Mouse (Mus musculus): Measurements from ENCODE around the gene Acad8. TPM values are rescaled to one million over a fixed set of nuclear protein-coding genes. Genes with fewer than 3 reads are reported as not detected.

Acad8 gene
- polyA plus RNA-seq, 1 experiment: 32.7 TPM

DNA sequence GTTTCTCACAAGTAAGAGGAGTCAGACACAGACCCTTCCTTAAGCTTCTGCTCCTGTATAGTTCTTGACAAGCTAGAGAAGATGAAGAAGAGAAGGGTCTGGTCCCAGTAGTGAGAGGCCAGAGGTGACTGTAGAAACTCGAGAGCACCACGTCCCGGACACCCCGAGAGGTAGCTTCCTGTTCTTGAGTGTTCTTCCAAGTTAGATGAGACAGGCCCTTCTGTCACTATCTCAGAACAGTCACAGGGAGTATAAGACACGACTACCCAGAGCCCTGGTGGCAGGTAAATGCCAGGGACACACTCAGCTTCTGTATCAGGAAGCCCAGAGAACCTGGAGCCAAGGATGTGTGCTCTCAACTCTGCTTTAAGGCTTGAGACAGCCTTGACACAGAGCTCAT is 9.9 kb upstream of the Acad8 start:
- H3K4me3 ChIP-seq (ENCODE audit: insufficient read depth, low read length): no peak overlapping the region
- TF ChIP-seq POLR2A (IDR thresholded peaks at IDR 0.05; ENCODE audit: borderline replicate concordance, low read depth, low read length) (no peak), CTCF (IDR thresholded peaks at IDR 0.05; ENCODE audit: low read depth, low read length) (no peak)
- H3K27ac ChIP-seq (ENCODE audit: insufficient read depth, low read depth, low read length): no peak overlapping the region
- no peaks in the 10 kb centered on the region for H3K4me1 ChIP-seq (ENCODE audit: control insufficient read depth, insufficient read depth, low read length)

DNA sequence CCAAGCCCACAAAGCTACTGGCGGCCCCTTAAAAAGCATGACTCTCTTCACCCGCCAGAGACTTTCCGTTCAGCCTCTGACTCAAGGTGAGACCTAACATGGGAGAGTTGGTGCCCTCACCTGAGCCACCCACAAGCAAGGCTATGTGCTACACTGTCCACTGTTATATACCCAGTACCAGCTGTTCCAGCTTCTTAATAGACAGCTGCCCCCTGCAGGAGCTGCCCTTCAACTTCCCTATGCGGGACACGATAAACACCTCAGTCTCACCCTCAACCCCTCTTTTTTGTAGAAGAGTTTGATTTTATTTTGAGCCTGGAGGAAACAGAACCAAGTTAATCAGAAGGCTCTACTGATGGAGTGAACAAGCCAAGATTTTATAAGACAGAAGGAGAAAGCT is 7.5 kb upstream of the Acad8 start:
- H3K27ac ChIP-seq (ENCODE audit: insufficient read depth, low read depth, low read length): no peak overlapping the region
- H3K4me1 ChIP-seq (ENCODE audit: control insufficient read depth, insufficient read depth, low read length): no peaks in the 10 kb centered on the region
- TF ChIP-seq CTCF (IDR thresholded peaks at IDR 0.05; ENCODE audit: low read depth, low read length): no peak
- no peak for TF ChIP-seq POLR2A (IDR thresholded peaks at IDR 0.05; ENCODE audit: borderline replicate concordance, low read depth, low read length)
- no peak overlapping the region for H3K4me3 ChIP-seq (ENCODE audit: insufficient read depth, low read length)

DNA sequence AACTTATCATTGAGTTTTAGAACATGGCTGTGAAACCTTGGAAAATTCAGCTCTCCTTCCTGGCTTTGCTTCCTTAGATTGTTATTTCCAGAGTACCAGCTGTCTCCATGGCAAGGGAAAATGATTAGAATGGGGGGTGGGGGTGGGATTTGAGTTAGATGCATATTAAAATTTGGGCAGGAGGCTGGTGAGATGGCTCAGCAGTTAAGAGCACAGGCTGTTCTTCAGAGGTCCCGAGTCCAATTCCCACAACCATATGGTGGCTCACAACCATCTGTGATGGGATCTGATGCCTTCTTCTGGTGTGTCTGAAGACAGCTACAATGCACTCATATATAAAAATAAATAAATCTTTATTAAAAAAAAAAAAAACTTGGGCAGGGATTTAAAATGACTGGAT is 6.6 kb upstream of the Acad8 start:
- peaks cover 4% of the 10 kb centered on the region for H3K4me1 ChIP-seq (ENCODE audit: control insufficient read depth, insufficient read depth, low read length)
- no peak overlapping the region for H3K27ac ChIP-seq (ENCODE audit: insufficient read depth, low read depth, low read length)
- H3K4me3 ChIP-seq (ENCODE audit: insufficient read depth, low read length): no peak overlapping the region
- TF ChIP-seq CTCF (IDR thresholded peaks at IDR 0.05; ENCODE audit: low read depth, low read length): no peak
- no peak for TF ChIP-seq POLR2A (IDR thresholded peaks at IDR 0.05; ENCODE audit: borderline replicate concordance, low read depth, low read length)

DNA sequence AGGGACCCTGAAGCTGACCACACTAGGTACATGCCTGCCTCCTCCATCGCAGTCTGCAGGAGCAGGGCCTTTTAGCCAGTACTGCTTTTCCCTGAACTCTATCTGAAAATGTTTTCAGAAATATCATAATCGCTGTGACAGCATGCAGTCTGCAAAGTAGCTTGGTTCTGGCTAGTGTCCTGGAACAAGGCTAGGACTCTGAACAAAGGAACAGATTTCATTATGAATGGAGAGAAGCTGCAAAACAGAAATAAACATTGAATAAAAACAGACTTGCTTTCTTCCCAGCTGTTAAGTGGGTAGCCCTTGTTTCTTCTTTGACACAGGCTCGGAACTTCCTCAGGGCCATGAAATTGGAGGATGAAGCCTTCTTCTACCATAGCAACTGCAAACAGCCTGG is 5.9 kb upstream of the Acad8 start:
- no peak overlapping the region for H3K4me3 ChIP-seq (ENCODE audit: insufficient read depth, low read length)
- peaks cover 9% of the 10 kb centered on the region for H3K4me1 ChIP-seq (ENCODE audit: control insufficient read depth, insufficient read depth, low read length)
- TF ChIP-seq CTCF (IDR thresholded peaks at IDR 0.05; ENCODE audit: low read depth, low read length) (no peak), POLR2A (IDR thresholded peaks at IDR 0.05; ENCODE audit: borderline replicate concordance, low read depth, low read length) (no peak)
- no peak overlapping the region for H3K27ac ChIP-seq (ENCODE audit: insufficient read depth, low read depth, low read length)

DNA sequence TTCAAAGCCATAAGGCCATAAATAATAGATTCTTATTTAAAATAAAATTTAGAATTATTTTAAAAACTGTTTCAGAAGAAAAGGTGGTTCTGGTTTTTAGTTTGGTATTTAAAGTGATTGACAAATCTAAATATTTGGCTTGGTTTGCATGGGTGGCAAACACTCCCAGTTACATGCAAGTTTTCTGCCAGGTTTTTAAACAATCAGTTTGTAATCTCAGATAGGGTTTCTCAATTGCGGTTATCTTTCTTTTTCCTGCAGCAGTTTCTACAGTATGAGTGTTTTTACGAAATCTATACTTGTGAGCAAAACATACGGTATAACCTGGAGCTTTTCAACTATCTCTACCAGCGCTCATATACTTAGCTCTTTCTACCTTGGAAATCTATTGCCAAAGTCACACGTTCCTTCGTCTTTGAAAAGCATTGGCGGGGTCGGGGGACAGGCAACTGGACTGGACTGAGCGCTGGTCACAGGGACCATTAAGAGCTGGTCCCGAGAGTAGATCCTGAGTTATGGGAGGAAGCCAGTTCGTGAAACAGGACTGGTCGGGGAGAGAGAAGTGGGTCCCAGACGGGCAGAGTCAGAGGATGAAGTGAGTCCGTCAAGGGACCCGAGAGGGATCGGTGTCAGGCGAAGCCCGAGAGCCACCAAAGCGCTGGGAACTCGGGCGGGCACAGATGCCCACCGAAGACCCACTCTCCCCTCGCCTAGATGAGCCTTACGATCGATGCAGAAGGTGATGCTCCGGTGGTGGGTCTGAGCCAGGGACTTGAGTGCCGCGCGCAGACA is 501 bp downstream of the Acad8 start:
- Histone ChIP-seq H3K4me1 (ENCODE audit: control insufficient read depth, insufficient read depth, low read length) (peaks cover 27% of the 10 kb centered on the region), H3K27ac (ENCODE audit: insufficient read depth, low read depth, low read length) (peak overlapping the region; percentile 14), H3K4me3 (ENCODE audit: insufficient read depth, low read length) (peak overlapping the region; percentile 79)
- TF ChIP-seq CTCF (IDR thresholded peaks at IDR 0.05; ENCODE audit: low read depth, low read length) (no peak), POLR2A (IDR thresholded peaks at IDR 0.05; ENCODE audit: borderline replicate concordance, low read depth, low read length) (0 out of 2 replicates have a peak, but pooled peaks have one; percentile 50)

DNA sequence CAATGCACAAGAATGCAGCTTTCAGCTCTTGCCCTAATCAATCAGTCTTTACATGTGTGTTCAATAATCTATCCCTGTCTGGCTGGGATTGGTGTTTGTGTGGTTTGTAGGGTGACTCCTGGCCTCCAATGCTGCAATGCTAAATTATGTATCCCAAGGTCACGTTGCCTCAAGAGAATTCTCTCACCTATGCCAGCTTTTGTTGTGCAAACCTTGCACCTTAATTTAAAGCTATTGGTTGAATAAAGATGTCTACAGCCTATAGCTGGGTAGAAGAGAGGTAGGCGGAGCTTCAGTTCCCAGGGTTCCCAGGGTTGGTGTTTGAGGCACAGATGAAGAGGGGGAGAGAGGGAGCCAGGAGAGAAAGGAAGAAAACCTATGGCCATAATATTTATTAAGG is 1.9 kb downstream of the Acad8 start:
- TF ChIP-seq CTCF (IDR thresholded peaks at IDR 0.05; ENCODE audit: low read depth, low read length) (no peak), POLR2A (IDR thresholded peaks at IDR 0.05; ENCODE audit: borderline replicate concordance, low read depth, low read length) (no peak)
- H3K4me1 ChIP-seq (ENCODE audit: control insufficient read depth, insufficient read depth, low read length): peaks cover 27% of the 10 kb centered on the region

DNA sequence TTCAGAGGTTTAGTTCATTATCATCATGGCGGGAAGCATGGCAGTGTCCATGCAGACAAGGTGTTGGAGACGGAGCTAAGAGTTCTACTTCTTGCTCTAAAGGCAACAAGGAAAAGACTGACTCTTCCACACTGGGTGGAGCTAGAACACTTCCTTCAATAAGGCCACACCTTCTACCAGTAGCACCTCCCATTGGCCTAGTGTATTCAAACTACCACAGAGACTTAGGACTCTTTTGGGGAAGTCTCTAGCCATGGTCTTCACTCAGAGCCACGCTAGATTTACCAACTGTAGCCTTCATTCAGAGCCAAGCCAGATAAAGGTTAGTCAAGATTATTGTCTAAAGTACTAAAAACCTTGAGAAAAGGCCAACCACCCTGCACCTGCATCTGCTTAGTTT is 2.3 kb downstream of the Acad8 start:
- no peak for TF ChIP-seq CTCF (IDR thresholded peaks at IDR 0.05; ENCODE audit: low read depth, low read length)
- TF ChIP-seq POLR2A (IDR thresholded peaks at IDR 0.05; ENCODE audit: borderline replicate concordance, low read depth, low read length): no peak
- Histone ChIP-seq H3K4me1 (ENCODE audit: control insufficient read depth, insufficient read depth, low read length) (peaks cover 27% of the 10 kb centered on the region), H3K27ac (ENCODE audit: insufficient read depth, low read depth, low read length) (peak overlapping the region; percentile 2; the same call in 1 of the 2 replicates), H3K4me3 (ENCODE audit: insufficient read depth, low read length) (no peak overlapping the region)

More for the DNA sequence above, 1.9 kb downstream of the Acad8 start:
- Histone ChIP-seq H3K4me3 (ENCODE audit: insufficient read depth, low read length) (no peak overlapping the region), H3K27ac (ENCODE audit: insufficient read depth, low read depth, low read length) (peak overlapping the region; percentile 2; the same call in 1 of the 2 replicates)

DNA sequence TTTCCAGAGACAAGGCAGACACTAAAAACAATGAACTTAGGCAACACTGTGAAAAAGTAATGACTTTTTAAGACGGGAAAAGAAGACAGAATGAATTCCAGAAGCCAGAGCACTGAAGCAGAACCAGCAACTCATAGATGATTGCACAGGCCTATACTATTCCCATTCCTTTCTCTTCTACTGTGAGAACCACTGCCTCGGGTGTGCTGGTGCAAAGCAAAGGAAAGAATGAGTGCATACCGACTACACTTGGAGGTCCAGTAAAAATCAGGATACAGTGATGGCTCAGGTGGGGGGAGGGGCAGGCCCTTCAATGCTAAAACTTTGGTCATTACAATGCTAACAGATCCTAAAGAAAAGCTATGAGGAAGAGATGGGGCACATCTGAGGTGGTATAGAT is 5.5 kb downstream of the Acad8 start:
- H3K27ac ChIP-seq (ENCODE audit: insufficient read depth, low read depth, low read length): no peak overlapping the region
- peaks cover 20% of the 10 kb centered on the region for H3K4me1 ChIP-seq (ENCODE audit: control insufficient read depth, insufficient read depth, low read length)
- no peak for TF ChIP-seq CTCF (IDR thresholded peaks at IDR 0.05; ENCODE audit: low read depth, low read length)
- no peak for TF ChIP-seq POLR2A (IDR thresholded peaks at IDR 0.05; ENCODE audit: borderline replicate concordance, low read depth, low read length)
- H3K4me3 ChIP-seq (ENCODE audit: insufficient read depth, low read length): no peak overlapping the region

DNA sequence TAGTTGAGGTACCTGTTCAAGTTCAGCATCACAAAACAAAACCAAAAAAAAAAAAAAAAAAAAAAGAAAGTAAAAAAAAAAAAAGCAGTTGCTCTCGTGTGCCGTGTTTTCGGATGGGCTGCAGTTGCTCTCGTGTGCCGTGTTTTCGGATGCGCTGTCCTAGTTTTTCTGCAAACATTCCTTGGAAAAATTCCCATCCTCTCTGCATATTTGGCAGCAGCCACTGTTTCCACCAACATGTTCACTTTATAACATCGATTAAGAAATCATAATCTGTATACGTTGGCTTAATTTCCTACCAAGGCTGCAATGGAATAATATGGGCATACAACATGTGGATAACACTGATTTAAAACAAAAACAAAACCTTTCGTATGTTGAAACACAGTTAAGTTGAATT is 6.2 kb downstream of the Acad8 start:
- Histone ChIP-seq H3K4me1 (ENCODE audit: control insufficient read depth, insufficient read depth, low read length) (peaks cover 18% of the 10 kb centered on the region), H3K27ac (ENCODE audit: insufficient read depth, low read depth, low read length) (no peak overlapping the region), H3K4me3 (ENCODE audit: insufficient read depth, low read length) (no peak overlapping the region)
- TF ChIP-seq CTCF (IDR thresholded peaks at IDR 0.05; ENCODE audit: low read depth, low read length): no peak
- no peak for TF ChIP-seq POLR2A (IDR thresholded peaks at IDR 0.05; ENCODE audit: borderline replicate concordance, low read depth, low read length)

DNA sequence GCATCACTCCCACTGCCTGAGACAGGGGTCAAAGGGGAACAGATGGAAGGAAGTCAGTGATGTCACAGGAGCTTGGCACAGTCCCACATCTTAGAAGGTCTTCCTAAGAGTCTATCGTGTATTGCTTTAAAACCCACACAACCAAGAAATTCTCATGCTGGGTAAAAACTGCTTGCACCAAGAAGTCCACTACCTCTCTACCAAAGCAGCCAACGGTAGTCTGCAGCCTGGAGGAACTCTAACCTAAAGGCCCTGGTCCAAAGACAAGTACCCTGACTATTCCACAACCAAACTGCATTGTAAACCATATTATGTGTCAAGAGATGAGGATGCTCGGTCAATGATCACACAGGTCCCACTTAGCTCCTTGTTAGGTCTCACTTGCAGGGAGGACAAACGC is 9.2 kb downstream of the Acad8 start:
- H3K4me1 ChIP-seq (ENCODE audit: control insufficient read depth, insufficient read depth, low read length): peaks cover 10% of the 10 kb centered on the region
- no peak overlapping the region for H3K27ac ChIP-seq (ENCODE audit: insufficient read depth, low read depth, low read length)
- TF ChIP-seq CTCF (IDR thresholded peaks at IDR 0.05; ENCODE audit: low read depth, low read length) (no peak), POLR2A (IDR thresholded peaks at IDR 0.05; ENCODE audit: borderline replicate concordance, low read depth, low read length) (no peak)
- H3K4me3 ChIP-seq (ENCODE audit: insufficient read depth, low read length): no peak overlapping the region
